Mouse (Mus musculus): Measurements from ENCODE around the gene Exoc3l2. TPM values are rescaled to one million over a fixed set of nuclear protein-coding genes. Genes with fewer than 3 reads are reported as not detected.

Gene Exoc3l2
- polyA plus RNA-seq, 1 experiment from 2014 or later, result 0.46 TPM

GRCm38 (mm10) chr7:19472403-19472802 is 9.3 kb downstream of the Exoc3l2 start:
- H3K9me3 ChIP-seq (ENCODE audit: control insufficient read depth, low read length), result no peaks in the 10 kb centered on the region
- H3K36me3 ChIP-seq (ENCODE audit: control insufficient read depth, insufficient read depth, low read length), result no peaks in the 10 kb centered on the region
- no peak for ATAC-seq
- no peak overlapping the region for H3K4me2 ChIP-seq (ENCODE audit: low read depth, low read length)
- no peak overlapping the region for H3K27ac ChIP-seq (ENCODE audit: low read length)
- H3K9ac ChIP-seq (ENCODE audit: low read depth, low read length), result no peak overlapping the region
- no peak overlapping the region for H3K4me3 ChIP-seq (ENCODE audit: low read length)
- WGBS, result 34% methylated on average over 4 of the region's 4 CpGs
- H3K27me3 ChIP-seq (replicated peaks; ENCODE audit: control insufficient read depth, insufficient read depth, low read length), result peaks cover 49% of the 10 kb centered on the region
- 0 out of 2 replicates have a peak, but pooled peaks cover 3% of the 10 kb centered on the region for H3K4me1 ChIP-seq (ENCODE audit: control insufficient read depth, insufficient read depth, low read length)

GRCm38 (mm10) chr7:19473875-19474443 is 10.8 kb downstream of the Exoc3l2 start:
- Histone ChIP-seq H3K4me2 (ENCODE audit: low read depth, low read length) (peak overlapping the region; percentile 94), H3K9me3 (ENCODE audit: control insufficient read depth, low read length) (no peaks in the 10 kb centered on the region), H3K27ac (ENCODE audit: low read length) (peak overlapping the region; percentile 41), H3K4me1 (ENCODE audit: control insufficient read depth, insufficient read depth, low read length) (0 out of 2 replicates have a peak, but pooled peaks cover 3% of the 10 kb centered on the region), H3K36me3 (ENCODE audit: control insufficient read depth, insufficient read depth, low read length) (no peaks in the 10 kb centered on the region), H3K4me3 (ENCODE audit: low read length) (peak overlapping the region; percentile 60), H3K9ac (ENCODE audit: low read depth, low read length) (peak overlapping the region; percentile 76), H3K27me3 (replicated peaks; ENCODE audit: control insufficient read depth, insufficient read depth, low read length) (peaks cover 48% of the 10 kb centered on the region)
- ATAC-seq, result peak; percentile 87
- under 1% methylated on average over 88 of the region's 89 CpGs for WGBS

DNA sequence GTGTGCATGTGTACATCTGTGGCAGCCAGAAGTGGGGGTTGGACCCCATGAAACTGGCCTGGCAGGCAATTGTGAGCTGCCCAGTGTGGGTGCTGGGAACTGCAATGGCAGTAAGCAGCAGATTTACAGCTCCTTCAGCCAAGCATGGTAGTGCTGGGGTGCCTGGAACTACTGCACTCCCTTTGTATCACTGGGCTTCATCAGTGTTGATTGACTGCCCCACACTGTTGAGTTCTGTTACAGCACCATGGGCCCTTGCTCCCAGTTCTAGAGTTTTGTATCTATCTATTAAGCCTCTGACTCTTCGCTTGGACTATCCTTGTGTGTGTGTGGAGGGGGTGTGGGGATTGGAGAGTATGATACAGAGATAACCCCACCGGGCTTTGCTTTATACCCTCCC is 14.0 kb downstream of the Exoc3l2 start:
- Histone ChIP-seq H3K27me3 (replicated peaks; ENCODE audit: control insufficient read depth, insufficient read depth, low read length) (peaks cover 22% of the 10 kb centered on the region), H3K4me2 (ENCODE audit: low read depth, low read length) (no peak overlapping the region), H3K9ac (ENCODE audit: low read depth, low read length) (no peak overlapping the region), H3K36me3 (ENCODE audit: control insufficient read depth, insufficient read depth, low read length) (no peaks in the 10 kb centered on the region), H3K27ac (ENCODE audit: low read length) (no peak overlapping the region), H3K4me3 (ENCODE audit: low read length) (no peak overlapping the region), H3K9me3 (ENCODE audit: control insufficient read depth, low read length) (no peaks in the 10 kb centered on the region), H3K4me1 (ENCODE audit: control insufficient read depth, insufficient read depth, low read length) (0 out of 2 replicates have a peak, but pooled peaks cover 3% of the 10 kb centered on the region)
- 65% methylated on average over 2 of the region's 2 CpGs for WGBS
- no peak for ATAC-seq

DNA sequence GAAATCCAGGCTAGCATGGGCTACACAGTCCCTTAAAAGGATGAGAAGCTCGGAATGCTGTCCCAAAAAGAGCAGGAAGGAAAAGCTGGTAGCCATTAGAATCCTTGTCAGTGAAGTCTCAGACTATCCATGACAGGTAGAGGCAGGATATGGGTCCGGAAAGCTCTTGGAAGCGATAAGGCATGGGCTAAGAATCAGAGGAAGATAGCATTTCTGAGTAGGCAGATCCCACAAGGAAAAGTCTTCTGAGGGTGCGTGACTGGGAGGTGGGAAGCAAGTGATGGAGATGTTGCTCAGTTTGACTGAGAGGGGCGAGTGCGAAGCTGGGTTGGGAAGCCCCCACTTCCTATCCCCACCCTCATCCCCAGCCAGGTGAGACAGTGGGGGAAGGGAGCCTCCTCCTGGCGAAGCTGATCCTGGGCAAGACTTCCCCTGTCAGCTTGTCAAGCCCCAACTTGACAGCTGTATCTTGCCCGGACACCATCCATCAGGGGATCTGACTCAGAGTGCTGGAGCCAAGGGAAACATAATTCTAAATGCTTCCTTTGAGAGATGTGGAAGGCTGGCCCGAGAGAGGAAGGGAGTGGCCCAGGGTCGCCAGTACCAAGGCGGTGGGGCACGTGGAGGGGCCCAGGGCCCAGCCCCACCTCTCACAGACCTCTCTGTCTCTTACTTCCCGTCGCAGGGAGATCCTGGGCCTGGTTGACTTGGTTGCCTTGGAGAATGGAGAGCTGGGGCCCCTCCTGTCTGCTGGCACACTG is 14.7 kb downstream of the Exoc3l2 start:
- Histone ChIP-seq H3K9ac (ENCODE audit: low read depth, low read length) (no peak overlapping the region), H3K27me3 (replicated peaks; ENCODE audit: control insufficient read depth, insufficient read depth, low read length) (peaks cover 14% of the 10 kb centered on the region), H3K4me2 (ENCODE audit: low read depth, low read length) (no peak overlapping the region), H3K27ac (ENCODE audit: low read length) (no peak overlapping the region), H3K36me3 (ENCODE audit: control insufficient read depth, insufficient read depth, low read length) (no peaks in the 10 kb centered on the region), H3K4me3 (ENCODE audit: low read length) (no peak overlapping the region), H3K4me1 (ENCODE audit: control insufficient read depth, insufficient read depth, low read length) (0 out of 2 replicates have a peak, but pooled peaks cover 3% of the 10 kb centered on the region), H3K9me3 (ENCODE audit: control insufficient read depth, low read length) (no peaks in the 10 kb centered on the region)
- 25% methylated on average over 14 of the region's 14 CpGs for WGBS
- ATAC-seq, result no peak

- WGBS, result 78% methylated on average over 8 of the region's 8 CpGs
- no peaks in the 10 kb centered on the region for H3K4me1 ChIP-seq (ENCODE audit: control insufficient read depth, insufficient read depth, low read length)
- no peak overlapping the region for H3K4me3 ChIP-seq (ENCODE audit: low read length)
- no peak for ATAC-seq
- H3K9ac ChIP-seq (ENCODE audit: low read depth, low read length), result no peak overlapping the region
- no peaks in the 10 kb centered on the region for H3K9me3 ChIP-seq (ENCODE audit: control insufficient read depth, low read length)
- no peaks in the 10 kb centered on the region for H3K36me3 ChIP-seq (ENCODE audit: control insufficient read depth, insufficient read depth, low read length)
- peaks cover 5% of the 10 kb centered on the region; the same call in 1 of the 2 replicates for H3K27me3 ChIP-seq (replicated peaks; ENCODE audit: control insufficient read depth, insufficient read depth, low read length)
- no peak overlapping the region for H3K4me2 ChIP-seq (ENCODE audit: low read depth, low read length)
- H3K27ac ChIP-seq (ENCODE audit: low read length), result no peak overlapping the region
These were observed 20.1 kb downstream of the Exoc3l2 start for GRCm38 (mm10) chr7:19483281-19483680.

GRCm38 (mm10) chr7:19485488-19485887 is 22.4 kb downstream of the Exoc3l2 start:
- 0 out of 2 replicates have a peak, but pooled peaks cover 3% of the 10 kb centered on the region for H3K4me1 ChIP-seq (ENCODE audit: control insufficient read depth, insufficient read depth, low read length)
- no peaks in the 10 kb centered on the region for H3K9me3 ChIP-seq (ENCODE audit: control insufficient read depth, low read length)
- no peak overlapping the region for H3K4me3 ChIP-seq (ENCODE audit: low read length)
- no peak overlapping the region for H3K4me2 ChIP-seq (ENCODE audit: low read depth, low read length)
- no peak overlapping the region for H3K27ac ChIP-seq (ENCODE audit: low read length)
- H3K36me3 ChIP-seq (ENCODE audit: control insufficient read depth, insufficient read depth, low read length), result no peaks in the 10 kb centered on the region
- no peak overlapping the region for H3K9ac ChIP-seq (ENCODE audit: low read depth, low read length)
- no peak for ATAC-seq
- WGBS, result 85% methylated on average over 1 of the region's 1 CpGs
- H3K27me3 ChIP-seq (replicated peaks; ENCODE audit: control insufficient read depth, insufficient read depth, low read length), result peaks cover 23% of the 10 kb centered on the region

DNA sequence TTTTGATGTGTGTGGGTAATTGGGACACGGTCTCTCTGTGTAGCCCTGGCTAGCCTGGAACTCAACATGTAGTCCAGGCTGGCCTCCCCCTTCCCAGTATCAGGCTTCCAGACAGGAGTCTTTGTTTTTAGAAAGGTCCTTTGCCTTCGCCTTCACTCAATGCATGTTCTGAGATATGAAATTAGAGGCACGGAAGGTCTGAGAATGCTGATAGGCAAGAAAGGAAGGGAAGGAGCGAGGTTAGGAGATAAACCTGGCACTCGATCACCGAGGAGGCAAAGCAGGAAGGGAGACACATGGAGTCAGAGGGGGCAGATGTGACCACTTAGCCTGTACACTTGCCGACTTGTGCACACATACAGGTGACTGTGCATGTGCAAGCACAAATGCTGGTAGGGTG is 23.4 kb downstream of the Exoc3l2 start:
- Histone ChIP-seq H3K27me3 (replicated peaks; ENCODE audit: control insufficient read depth, insufficient read depth, low read length) (peaks cover 33% of the 10 kb centered on the region), H3K36me3 (ENCODE audit: control insufficient read depth, insufficient read depth, low read length) (no peaks in the 10 kb centered on the region), H3K9ac (ENCODE audit: low read depth, low read length) (no peak overlapping the region), H3K4me2 (ENCODE audit: low read depth, low read length) (no peak overlapping the region), H3K4me3 (ENCODE audit: low read length) (no peak overlapping the region), H3K4me1 (ENCODE audit: control insufficient read depth, insufficient read depth, low read length) (0 out of 2 replicates have a peak, but pooled peaks cover 3% of the 10 kb centered on the region), H3K9me3 (ENCODE audit: control insufficient read depth, low read length) (no peaks in the 10 kb centered on the region), H3K27ac (ENCODE audit: low read length) (no peak overlapping the region)
- 89% methylated on average over 7 of the region's 7 CpGs for WGBS
- no peak for ATAC-seq

DNA sequence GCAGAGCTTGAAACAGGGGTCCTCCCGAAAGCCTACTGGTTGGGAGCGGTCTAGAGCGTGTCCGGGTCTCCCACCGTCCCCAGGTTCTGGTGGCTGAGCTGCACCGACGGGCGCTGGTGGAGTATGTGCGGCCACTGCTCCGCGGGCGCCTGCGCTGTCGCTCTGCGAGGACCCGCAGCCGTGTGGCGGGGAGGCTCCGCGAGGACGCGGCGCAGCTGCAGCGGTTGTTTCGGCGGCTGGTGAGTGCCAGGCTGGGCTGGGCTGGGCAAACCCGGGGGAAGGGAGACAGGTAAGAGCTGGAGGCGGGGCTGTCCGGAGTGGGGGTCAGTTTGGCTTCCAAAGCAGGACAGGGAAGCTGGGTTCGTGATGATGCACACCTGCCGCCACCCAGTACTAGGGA is 26.4 kb downstream of the Exoc3l2 start:
- peak overlapping the region; percentile 35; the same call in 1 of the 2 replicates for H3K9ac ChIP-seq (ENCODE audit: low read depth, low read length)
- H3K36me3 ChIP-seq (ENCODE audit: control insufficient read depth, insufficient read depth, low read length), result no peaks in the 10 kb centered on the region
- peaks cover 39% of the 10 kb centered on the region for H3K27me3 ChIP-seq (replicated peaks; ENCODE audit: control insufficient read depth, insufficient read depth, low read length)
- no peak overlapping the region for H3K27ac ChIP-seq (ENCODE audit: low read length)
- H3K4me3 ChIP-seq (ENCODE audit: low read length), result peak overlapping the region; percentile 18; the same call in 1 of the 2 replicates
- ATAC-seq, result no peak
- peak overlapping the region; percentile 38 for H3K4me2 ChIP-seq (ENCODE audit: low read depth, low read length)
- H3K4me1 ChIP-seq (ENCODE audit: control insufficient read depth, insufficient read depth, low read length), result peaks cover 7% of the 10 kb centered on the region
- WGBS, result 3% methylated on average over 31 of the region's 31 CpGs
- no peaks in the 10 kb centered on the region for H3K9me3 ChIP-seq (ENCODE audit: control insufficient read depth, low read length)

- H3K4me3 ChIP-seq (ENCODE audit: low read length), result peak overlapping the region; percentile 27
- peak overlapping the region; percentile 46 for H3K4me2 ChIP-seq (ENCODE audit: low read depth, low read length)
- H3K27me3 ChIP-seq (replicated peaks; ENCODE audit: control insufficient read depth, insufficient read depth, low read length), result peaks cover 39% of the 10 kb centered on the region
- no peaks in the 10 kb centered on the region for H3K9me3 ChIP-seq (ENCODE audit: control insufficient read depth, low read length)
- H3K36me3 ChIP-seq (ENCODE audit: control insufficient read depth, insufficient read depth, low read length), result no peaks in the 10 kb centered on the region
- H3K9ac ChIP-seq (ENCODE audit: low read depth, low read length), result peak overlapping the region; percentile 43; the same call in 1 of the 2 replicates
- ATAC-seq, result 0 out of 2 replicates have a peak, but pooled peaks have one; percentile 33
- H3K4me1 ChIP-seq (ENCODE audit: control insufficient read depth, insufficient read depth, low read length), result peaks cover 7% of the 10 kb centered on the region
- no peak overlapping the region for H3K27ac ChIP-seq (ENCODE audit: low read length)
- WGBS, result 3% methylated on average over 26 of the region's 26 CpGs
These were observed 28.6 kb downstream of the Exoc3l2 start for GRCm38 (mm10) chr7:19491731-19492130.
